Mouse (Mus musculus): ENCODE data around the gene Tpsg1.

DNA sequence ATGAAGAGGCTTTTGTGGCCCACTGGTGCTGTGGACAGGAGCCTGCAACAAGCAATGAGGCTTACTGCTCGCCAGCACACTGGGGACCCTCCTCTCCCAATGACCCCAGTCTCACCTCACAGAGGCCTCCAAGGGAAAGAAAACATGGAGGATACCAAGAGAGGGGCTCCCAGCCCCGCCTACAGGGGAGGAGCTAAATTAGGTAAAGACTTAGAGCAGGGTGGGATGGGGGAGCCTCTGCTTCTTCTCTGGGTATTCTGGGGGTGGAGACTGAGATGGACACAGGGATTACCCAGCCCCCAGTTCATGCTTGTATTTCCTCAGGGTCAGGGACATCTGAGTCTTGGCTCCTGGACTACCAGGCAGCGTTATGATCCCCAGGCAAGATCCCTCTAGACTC, 45.8 kb downstream of the Tpsg1 start:
- TF ChIP-seq CTCF (IDR thresholded peaks at IDR 0.05): no peak
- no peak for TF ChIP-seq EP300 (IDR thresholded peaks at IDR 0.05)

Measured in lung, postnatal 0 days (tissue).